Mouse (Mus musculus): Measurements from ENCODE around the gene Gm21976. TPM values are rescaled to one million over a fixed set of nuclear protein-coding genes. Genes with fewer than 3 reads are reported as not detected.

Gm21976 gene
- total and polyA plus RNA-seq, 3 experiments, result not detected

- no peak overlapping the region for H3K4me3 ChIP-seq (ENCODE audit: low read depth, low read length)
- ATAC-seq (ENCODE audit: extremely low read depth, insufficient number of reproducible peaks, low FRiP score, poor library complexity, severe bottlenecking), result no peak
- no peak for TF ChIP-seq TAL1 (conservative IDR thresholded peaks at IDR 0.05; ENCODE audit: low read depth, low read length)
- no peak for TF ChIP-seq POLR2AphosphoS5 (IDR thresholded peaks at IDR 0.05; ENCODE audit: insufficient replicate concordance, low read depth, low read length)
- no peak for TF ChIP-seq GATA1 (IDR thresholded peaks at IDR 0.05; ENCODE audit: borderline replicate concordance, low read length)
- no peak for TF ChIP-seq CTCF (IDR thresholded peaks at IDR 0.05; ENCODE audit: low read depth, low read length)
- TF ChIP-seq GATA2 (IDR thresholded peaks at IDR 0.05; ENCODE audit: borderline replicate concordance, low read depth, low read length), result no peak
- peaks cover 4% of the 10 kb centered on the region; the same call in 1 of the 2 replicates for H3K4me1 ChIP-seq (ENCODE audit: insufficient read depth, low read depth, low read length)
- H3K9me3 ChIP-seq (replicated peaks), result 0 out of 2 replicates have a peak, but pooled peaks cover 2% of the 10 kb centered on the region
- no peak for DNase-seq (ENCODE audit: low spot score)
- peaks cover 16% of the 10 kb centered on the region for H3K27me3 ChIP-seq (ENCODE audit: insufficient read depth, low read length)
- peaks cover 38% of the 10 kb centered on the region for H3K36me3 ChIP-seq (replicated peaks)
These were observed 34.9 kb upstream of the Gm21976 start for GRCm38 (mm10) chr13:98244571-98245350.

GRCm38 (mm10) chr13:98245386-98245785, 34.3 kb upstream of the Gm21976 start:
- H3K9me3 ChIP-seq (replicated peaks), result 0 out of 2 replicates have a peak, but pooled peaks cover 2% of the 10 kb centered on the region
- H3K4me3 ChIP-seq (ENCODE audit: low read depth, low read length), result no peak overlapping the region
- peaks cover 45% of the 10 kb centered on the region for H3K36me3 ChIP-seq (replicated peaks)
- peaks cover 14% of the 10 kb centered on the region for H3K27me3 ChIP-seq (ENCODE audit: insufficient read depth, low read length)
- peaks cover 4% of the 10 kb centered on the region; the same call in 1 of the 2 replicates for H3K4me1 ChIP-seq (ENCODE audit: insufficient read depth, low read depth, low read length)
- ATAC-seq (ENCODE audit: extremely low read depth, insufficient number of reproducible peaks, low FRiP score, poor library complexity, severe bottlenecking), result no peak
- TF ChIP-seq GATA1 (IDR thresholded peaks at IDR 0.05; ENCODE audit: borderline replicate concordance, low read length) (no peak), TAL1 (conservative IDR thresholded peaks at IDR 0.05; ENCODE audit: low read depth, low read length) (no peak), POLR2AphosphoS5 (IDR thresholded peaks at IDR 0.05; ENCODE audit: insufficient replicate concordance, low read depth, low read length) (no peak), CTCF (IDR thresholded peaks at IDR 0.05; ENCODE audit: low read depth, low read length) (no peak), GATA2 (IDR thresholded peaks at IDR 0.05; ENCODE audit: borderline replicate concordance, low read depth, low read length) (no peak)
- no peak for DNase-seq (ENCODE audit: low spot score)

- TF ChIP-seq CTCF (IDR thresholded peaks at IDR 0.05; ENCODE audit: low read depth, low read length), result no peak
- no peak for TF ChIP-seq GATA2 (IDR thresholded peaks at IDR 0.05; ENCODE audit: borderline replicate concordance, low read depth, low read length)
- no peak for TF ChIP-seq GATA1 (IDR thresholded peaks at IDR 0.05; ENCODE audit: borderline replicate concordance, low read length)
- no peak for TF ChIP-seq POLR2AphosphoS5 (IDR thresholded peaks at IDR 0.05; ENCODE audit: insufficient replicate concordance, low read depth, low read length)
- TF ChIP-seq TAL1 (conservative IDR thresholded peaks at IDR 0.05; ENCODE audit: low read depth, low read length), result no peak
- Histone ChIP-seq H3K4me1 (ENCODE audit: insufficient read depth, low read depth, low read length) (peaks cover 4% of the 10 kb centered on the region; the same call in 1 of the 2 replicates), H3K36me3 (replicated peaks) (peaks cover 85% of the 10 kb centered on the region), H3K9me3 (replicated peaks) (no peaks in the 10 kb centered on the region), H3K4me3 (ENCODE audit: low read depth, low read length) (no peak overlapping the region), H3K27me3 (ENCODE audit: insufficient read depth, low read length) (no peaks in the 10 kb centered on the region)
- DNase-seq (ENCODE audit: low spot score) (no peak), ATAC-seq (ENCODE audit: extremely low read depth, insufficient number of reproducible peaks, low FRiP score, poor library complexity, severe bottlenecking) (no peak)
These were observed 30.1 kb upstream of the Gm21976 start for GRCm38 (mm10) chr13:98249594-98249993.

GRCm38 (mm10) chr13:98254921-98255320, 24.8 kb upstream of the Gm21976 start:
- no peak for TF ChIP-seq TAL1 (conservative IDR thresholded peaks at IDR 0.05; ENCODE audit: low read depth, low read length)
- TF ChIP-seq CTCF (IDR thresholded peaks at IDR 0.05; ENCODE audit: low read depth, low read length), result no peak
- no peak for TF ChIP-seq GATA1 (IDR thresholded peaks at IDR 0.05; ENCODE audit: borderline replicate concordance, low read length)
- no peak for TF ChIP-seq POLR2AphosphoS5 (IDR thresholded peaks at IDR 0.05; ENCODE audit: insufficient replicate concordance, low read depth, low read length)
- no peak for TF ChIP-seq GATA2 (IDR thresholded peaks at IDR 0.05; ENCODE audit: borderline replicate concordance, low read depth, low read length)
- Histone ChIP-seq H3K4me3 (ENCODE audit: low read depth, low read length) (no peak overlapping the region), H3K36me3 (replicated peaks) (peaks cover 95% of the 10 kb centered on the region), H3K9me3 (replicated peaks) (no peaks in the 10 kb centered on the region), H3K4me1 (ENCODE audit: insufficient read depth, low read depth, low read length) (no peaks in the 10 kb centered on the region), H3K27me3 (ENCODE audit: insufficient read depth, low read length) (no peaks in the 10 kb centered on the region)
- no peak for DNase-seq (ENCODE audit: low spot score)
- ATAC-seq (ENCODE audit: extremely low read depth, insufficient number of reproducible peaks, low FRiP score, poor library complexity, severe bottlenecking), result no peak

- Histone ChIP-seq H3K36me3 (replicated peaks) (peaks cover 53% of the 10 kb centered on the region), H3K27me3 (ENCODE audit: insufficient read depth, low read length) (no peaks in the 10 kb centered on the region), H3K4me3 (ENCODE audit: low read depth, low read length) (peak within 1 kb of the TSS; percentile 94), H3K9me3 (replicated peaks) (no peaks in the 10 kb centered on the region), H3K4me1 (ENCODE audit: insufficient read depth, low read depth, low read length) (peaks cover 25% of the 10 kb centered on the region)
- TF ChIP-seq GATA1 (IDR thresholded peaks at IDR 0.05; ENCODE audit: borderline replicate concordance, low read length) (no peak), TAL1 (conservative IDR thresholded peaks at IDR 0.05; ENCODE audit: low read depth, low read length) (no peak), CTCF (IDR thresholded peaks at IDR 0.05; ENCODE audit: low read depth, low read length) (no peak), GATA2 (IDR thresholded peaks at IDR 0.05; ENCODE audit: borderline replicate concordance, low read depth, low read length) (no peak), POLR2AphosphoS5 (IDR thresholded peaks at IDR 0.05; ENCODE audit: insufficient replicate concordance, low read depth, low read length) (no peak)
- DNase-seq (ENCODE audit: low spot score) (peak; percentile 92), ATAC-seq (ENCODE audit: extremely low read depth, insufficient number of reproducible peaks, low FRiP score, poor library complexity, severe bottlenecking) (peak; percentile 77)
These were observed 16.8 kb upstream of the Gm21976 start, which contains the start of the genes Utp15 and Ankra2 for GRCm38 (mm10) chr13:98262636-98263457. Utp15 (minus strand) TSS chr13:98263041. Ankra2 (plus strand) TSS chr13:98263074.
